Mouse (Mus musculus) liver, embryonic 15.5 days (tissue): ENCODE data around the gene Olfr1378. TPM values are rescaled to one million over a fixed set of nuclear protein-coding genes. Genes with fewer than 3 reads are reported as not detected.

Experiments
- ATAC-seq: fragments of 200-750 bp; cut with Nextera tagmentation; 2 replicates; pipeline ENCODE4 v1.8.0; 2017; ENCODE audit warnings: moderate number of reproducible peaks, mild to moderate bottlenecking, moderate library complexity; ENCODE audit not compliant: insufficient read depth
- H3K27ac ChIP-seq: fragments of 300-500 bp; sonication (generic); replicated peaks from 2 replicates; pipeline ENCODE4 v1.5.1; 2015; ENCODE audit warnings: mild to moderate bottlenecking, inconsistent platforms
- H3K27me3 ChIP-seq: fragments of 300-500 bp; sonication (generic); 2 replicates; pipeline ENCODE4 v1.6.1; 2015; ENCODE audit warnings: mild to moderate bottlenecking, inconsistent platforms
- H3K36me3 ChIP-seq: fragments of 300-500 bp; sonication (generic); replicated peaks from 2 replicates; pipeline ENCODE4 v1.6.1; 2015; ENCODE audit warnings: moderate library complexity, mild to moderate bottlenecking, inconsistent platforms
- H3K4me1 ChIP-seq: fragments of 300-500 bp; sonication (generic); replicated peaks from 2 replicates; pipeline ENCODE4 v1.6.1; 2015; ENCODE audit warnings: inconsistent platforms
- H3K4me2 ChIP-seq: fragments of 300-500 bp; sonication (generic); 2 replicates; pipeline ENCODE4 v1.6.1; 2015; ENCODE audit warnings: moderate library complexity, mild to moderate bottlenecking, inconsistent platforms
- H3K4me3 ChIP-seq: fragments of 300-500 bp; sonication (generic); replicated peaks from 2 replicates; pipeline ENCODE4 v1.5.1; 2015; ENCODE audit warnings: mild to moderate bottlenecking, inconsistent platforms
- H3K9ac ChIP-seq: fragments of 300-500 bp; sonication (generic); 2 replicates; pipeline ENCODE4 v1.6.1; 2015; ENCODE audit warnings: moderate library complexity, mild to moderate bottlenecking, inconsistent platforms
- H3K9me3 ChIP-seq: fragments of 300-500 bp; sonication (generic); replicated peaks from 2 replicates; pipeline ENCODE4 v1.6.1; 2016; ENCODE audit warnings: inconsistent platforms
- WGBS: fragments of 180-500 bp; shearing (Covaris S2); methylation state at CpG from one replicate; pipeline ENCODE4 v1.1.7; 2015; ENCODE audit warnings: mixed read lengths; ENCODE audit not compliant: insufficient replicate concordance; 5-methylcytosine and 5-hydroxymethylcytosine counted together
- polyA plus RNA-seq: library from polyadenylated mRNA; unstranded; fragments of >200 nt; fragmentation: Nextera tagmentation; extraction: Ambion mirVana; gene quantifications from 2 replicates; pipeline ENCODE4 v1.2.1, GENCODE M21; 2015

The Olfr1378 gene
- polyA plus RNA-seq, 1 experiment from 2014 or later, result not detected

- H3K27ac ChIP-seq, result no peak overlapping the region
- H3K27me3 ChIP-seq, result no peaks in the 10 kb centered on the region
- H3K4me2 ChIP-seq, result no peak overlapping the region
- H3K36me3 ChIP-seq, result no peaks in the 10 kb centered on the region
- no peaks in the 10 kb centered on the region for H3K4me1 ChIP-seq
- WGBS, result 20% methylated on average over 2 of the region's 2 CpGs
- ATAC-seq, result no peak
- H3K9me3 ChIP-seq, result no peaks in the 10 kb centered on the region
- H3K4me3 ChIP-seq, result no peak overlapping the region
- H3K9ac ChIP-seq, result no peak overlapping the region
Measured at GRCm38 (mm10) chr11:50964886-50965285, 1.4 kb upstream of the Olfr1378 start.

GRCm38 (mm10) chr11:50977216-50977615 lies 10.9 kb downstream of the Olfr1378 start:
- H3K4me2 ChIP-seq, result no peak overlapping the region
- 64% methylated on average over 4 of the region's 4 CpGs for WGBS
- no peaks in the 10 kb centered on the region for H3K27me3 ChIP-seq
- no peaks in the 10 kb centered on the region for H3K9me3 ChIP-seq
- H3K9ac ChIP-seq, result no peak overlapping the region
- H3K36me3 ChIP-seq, result no peaks in the 10 kb centered on the region
- no peak overlapping the region for H3K4me3 ChIP-seq
- no peak for ATAC-seq
- H3K27ac ChIP-seq, result no peak overlapping the region
- no peaks in the 10 kb centered on the region for H3K4me1 ChIP-seq

GRCm38 (mm10) chr11:50981667-50982066 lies 15.3 kb downstream of the Olfr1378 start, which contains the start of gene Olfr1377:
Olfr1377 (plus strand) TSS chr11:50981967.
- H3K4me2 ChIP-seq, result no peak within 1 kb of the TSS
- no peak within 1 kb of the TSS for H3K27ac ChIP-seq
- no peak within 1 kb of the TSS for H3K4me3 ChIP-seq
- no peaks in the 10 kb centered on the region for H3K27me3 ChIP-seq
- no peak for ATAC-seq
- H3K9me3 ChIP-seq, result no peaks in the 10 kb centered on the region
- H3K4me1 ChIP-seq, result no peaks in the 10 kb centered on the region
- no peak within 1 kb of the TSS for H3K9ac ChIP-seq
- H3K36me3 ChIP-seq, result no peaks in the 10 kb centered on the region
- WGBS, result 42% methylated on average over 5 of the region's 5 CpGs

GRCm38 (mm10) chr11:51003296-51003695 lies 37.0 kb downstream of the Olfr1378 start, which contains the start of gene Olfr51:
Olfr51 (plus strand) TSS chr11:51003596.
- WGBS, result 53% methylated on average over 5 of the region's 5 CpGs
- no peak within 1 kb of the TSS for H3K9ac ChIP-seq

GRCm38 (mm10) chr11:51011821-51012220 lies 45.5 kb downstream of the Olfr1378 start:
- Histone ChIP-seq H3K4me3 (no peak overlapping the region), H3K27ac (no peak overlapping the region), H3K4me1 (no peaks in the 10 kb centered on the region), H3K4me2 (no peak overlapping the region), H3K36me3 (no peaks in the 10 kb centered on the region), H3K27me3 (no peaks in the 10 kb centered on the region), H3K9ac (no peak overlapping the region), H3K9me3 (no peaks in the 10 kb centered on the region)
- WGBS, result 59% methylated on average over 5 of the region's 5 CpGs
- no peak for ATAC-seq

More at GRCm38 (mm10) chr11:51003296-51003695, 37.0 kb downstream of the Olfr1378 start, which contains the start of gene Olfr51:
- Histone ChIP-seq H3K4me2 (no peak within 1 kb of the TSS), H3K27ac (no peak within 1 kb of the TSS), H3K9me3 (no peaks in the 10 kb centered on the region), H3K4me3 (no peak within 1 kb of the TSS), H3K27me3 (no peaks in the 10 kb centered on the region), H3K4me1 (no peaks in the 10 kb centered on the region), H3K36me3 (no peaks in the 10 kb centered on the region)
- ATAC-seq, result no peak

DNA sequence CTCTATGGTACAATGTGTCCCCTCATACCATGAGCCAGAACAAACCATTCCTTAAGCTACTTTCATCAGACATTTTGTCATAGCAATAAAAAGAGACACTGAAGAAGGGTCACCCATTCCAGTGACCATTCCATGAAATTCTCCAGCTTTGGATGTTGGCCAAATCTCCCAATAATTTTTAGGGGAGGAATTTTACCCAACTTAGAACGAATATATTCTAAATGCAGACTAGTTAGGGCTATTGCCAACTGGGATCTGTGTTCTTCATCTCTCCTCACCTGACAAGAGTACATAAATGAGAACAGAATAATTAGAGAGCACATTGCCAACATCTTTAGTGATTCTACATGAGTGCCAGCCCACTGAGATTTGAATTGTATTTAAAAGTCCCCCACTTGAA lies 47.6 kb downstream of the Olfr1378 start, which contains the start of gene Olfr54:
Gene Olfr54, plus strand, starts transcription at position 301 of the 400 bp plus-strand sequence.
- no peak for ATAC-seq
- WGBS, result 21% methylated on average over 1 of the region's 1 CpGs
- Histone ChIP-seq H3K36me3 (no peaks in the 10 kb centered on the region), H3K4me2 (no peak within 1 kb of the TSS), H3K4me1 (no peaks in the 10 kb centered on the region), H3K4me3 (no peak within 1 kb of the TSS), H3K27me3 (no peaks in the 10 kb centered on the region), H3K27ac (no peak within 1 kb of the TSS), H3K9ac (no peak within 1 kb of the TSS), H3K9me3 (no peaks in the 10 kb centered on the region)

- H3K4me1 ChIP-seq, result no peaks in the 10 kb centered on the region
- no peak overlapping the region for H3K27ac ChIP-seq
- H3K4me3 ChIP-seq, result no peak overlapping the region
- H3K4me2 ChIP-seq, result no peak overlapping the region
- no peak overlapping the region for H3K9ac ChIP-seq
- H3K36me3 ChIP-seq, result no peaks in the 10 kb centered on the region
- WGBS, result 22% methylated on average over 2 of the region's 2 CpGs
- H3K27me3 ChIP-seq, result no peaks in the 10 kb centered on the region
- H3K9me3 ChIP-seq, result no peaks in the 10 kb centered on the region
- peak; percentile 81 for ATAC-seq
Measured at GRCm38 (mm10) chr11:51016341-51016740, 50.0 kb downstream of the Olfr1378 start.

Other genes with a start within 250 kb of the Olfr1378 start
- 0.81 and 1.1 TPM in 2 replicates for gene Zfp354c, start 138.8 kb upstream of the Olfr1378 start, polyA plus RNA-seq
- gene Zfp879, start 125.0 kb upstream of the Olfr1378 start, polyA plus RNA-seq, result 0.06 and 0.14 TPM in 2 replicates
- gene Grm6, start 115.8 kb upstream of the Olfr1378 start, polyA plus RNA-seq, result 0.12 and 0.17 TPM in 2 replicates
- 0.28 and 0.30 TPM in 2 replicates for gene Zfp454, start 78.9 kb upstream of the Olfr1378 start, polyA plus RNA-seq
- gene Zfp2, start 50.4 kb upstream of the Olfr1378 start, polyA plus RNA-seq, result 1.8 and 2.2 TPM in 2 replicates
- gene Zfp354b, start 34.9 kb upstream of the Olfr1378 start, polyA plus RNA-seq, result 0.14 TPM in 1 of 2 replicates, not detected in the other
- gene 4933414I15Rik, start 22.8 kb upstream of the Olfr1378 start, polyA plus RNA-seq, result not detected in 2 replicates
- not detected in 2 replicates for gene Prop1, start 12.8 kb upstream of the Olfr1378 start, polyA plus RNA-seq
- not detected in 2 replicates for gene Olfr1377, start 15.4 kb downstream of the Olfr1378 start, polyA plus RNA-seq
- gene Olfr51, start 37.1 kb downstream of the Olfr1378 start, polyA plus RNA-seq, result not detected in 2 replicates
- not detected in 2 replicates for gene Olfr54, start 47.7 kb downstream of the Olfr1378 start, polyA plus RNA-seq
- not detected in 2 replicates for gene Olfr1375, start 81.6 kb downstream of the Olfr1378 start, polyA plus RNA-seq
- gene Zfp354a, start 92.7 kb downstream of the Olfr1378 start, polyA plus RNA-seq, result 1.1 and 1.6 TPM in 2 replicates